Mouse (Mus musculus) G1E (cell line): ENCODE data around the gene Hoxa11.

Experiments used
- CTCF ChIP-seq: IDR thresholded peaks from 2 replicates; pipeline ENCODE4 v1.5.1; 2012; ENCODE audit warnings: low read depth, low read length, inconsistent platforms, mixed read lengths
- POLR2AphosphoS5 ChIP-seq: IDR thresholded peaks from 2 replicates; pipeline ENCODE4 v1.6.1; 2012; ENCODE audit warnings: low read depth, low read length, inconsistent platforms; ENCODE audit not compliant: insufficient replicate concordance

- no peak for TF ChIP-seq CTCF
- TF ChIP-seq POLR2AphosphoS5 = no peak
Measured at GRCm38 (mm10) chr6:52267221-52267620, 21.6 kb upstream of the Hoxa11 start.
